Mouse (Mus musculus) 3134 (cell line): ENCODE measurements around the gene Olfr896-ps1.

Source experiments
- DNase-seq: peaks from one replicate; pipeline ENCODE4 v3.0.0-alpha.2; 2011; ENCODE audit warnings: low spot score; ENCODE audit not compliant: insufficient read length; ENCODE audit errors: extremely low read depth

Gene Olfr896-ps1

DNA sequence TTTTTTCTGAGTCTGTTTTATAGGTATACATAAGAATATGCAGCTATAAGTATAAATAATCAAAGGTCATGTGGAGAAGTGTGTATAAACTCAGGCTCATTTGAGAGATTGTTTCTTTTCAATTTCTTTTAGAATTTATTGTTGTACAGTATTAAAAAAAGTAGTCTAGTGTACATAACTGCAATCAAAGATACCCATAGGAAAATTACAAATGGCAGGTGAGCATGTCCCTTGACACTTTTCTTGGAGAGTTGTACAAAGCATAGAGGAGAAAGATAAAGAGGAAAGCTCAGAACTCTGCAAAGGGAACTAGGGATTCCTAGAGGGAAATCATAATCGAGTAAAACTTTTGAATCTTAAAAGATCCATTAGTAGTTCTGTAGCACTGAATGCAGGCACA, at the start of gene Olfr896-ps1:
Gene Olfr896-ps1, plus strand, starts transcription at position 301 of the 400 bp plus-strand sequence.
- no peak for DNase-seq

DNA sequence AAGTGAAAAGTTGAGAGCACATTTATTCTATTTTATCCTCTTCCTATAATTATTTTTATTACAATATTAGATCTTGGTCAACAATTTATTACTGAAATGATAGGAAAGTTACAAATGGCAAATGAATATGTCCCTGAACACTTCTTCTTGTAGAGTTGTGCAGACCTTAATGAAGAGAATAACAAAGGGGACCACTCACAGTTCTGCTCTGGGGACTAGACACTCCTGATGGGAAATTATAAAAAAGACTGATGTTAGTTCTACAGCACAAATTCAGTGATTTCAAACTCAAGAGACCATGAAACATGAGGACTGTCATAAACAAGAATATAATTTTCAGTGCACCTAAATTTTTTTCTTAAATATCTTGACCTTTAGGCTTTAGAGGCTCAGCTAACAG, 38.4 kb upstream of the Olfr896-ps1 start, which contains the start of gene Olfr143:
Gene Olfr143, plus strand, starts transcription at position 301 of the 400 bp plus-strand sequence.
- no peak for DNase-seq

GRCm38 (mm10) chr9:38267551-38267950, 23.4 kb upstream of the Olfr896-ps1 start, which contains the start of gene Olfr895:
TSS of gene Olfr895 (plus strand) at chr9:38267851.
- no peak for DNase-seq

DNA sequence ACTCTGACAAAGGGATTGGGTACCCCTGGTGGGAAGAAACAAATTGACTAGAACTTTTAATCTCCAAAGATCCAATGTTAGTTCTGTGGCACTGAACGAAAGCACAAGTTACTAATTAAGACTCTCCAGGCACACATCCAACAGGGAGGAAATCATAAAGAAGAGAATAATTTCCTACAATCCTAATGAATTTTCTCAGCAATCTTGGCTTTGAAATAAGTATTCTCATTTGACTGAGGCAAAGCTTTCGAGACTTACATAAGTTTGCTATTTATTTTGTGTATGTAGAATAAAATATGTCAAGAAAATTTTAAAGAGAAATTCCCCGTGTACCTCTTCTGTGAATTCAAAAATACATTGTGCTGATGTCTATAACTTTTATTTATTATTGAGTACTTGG, 37.9 kb downstream of the Olfr896-ps1 start, which contains the start of gene Olfr25:
Gene Olfr25, plus strand, starts transcription at position 301 of the 400 bp plus-strand sequence.
- no peak for DNase-seq
